Mouse (Mus musculus): ENCODE measurements around the gene Fam129b.

DNA sequence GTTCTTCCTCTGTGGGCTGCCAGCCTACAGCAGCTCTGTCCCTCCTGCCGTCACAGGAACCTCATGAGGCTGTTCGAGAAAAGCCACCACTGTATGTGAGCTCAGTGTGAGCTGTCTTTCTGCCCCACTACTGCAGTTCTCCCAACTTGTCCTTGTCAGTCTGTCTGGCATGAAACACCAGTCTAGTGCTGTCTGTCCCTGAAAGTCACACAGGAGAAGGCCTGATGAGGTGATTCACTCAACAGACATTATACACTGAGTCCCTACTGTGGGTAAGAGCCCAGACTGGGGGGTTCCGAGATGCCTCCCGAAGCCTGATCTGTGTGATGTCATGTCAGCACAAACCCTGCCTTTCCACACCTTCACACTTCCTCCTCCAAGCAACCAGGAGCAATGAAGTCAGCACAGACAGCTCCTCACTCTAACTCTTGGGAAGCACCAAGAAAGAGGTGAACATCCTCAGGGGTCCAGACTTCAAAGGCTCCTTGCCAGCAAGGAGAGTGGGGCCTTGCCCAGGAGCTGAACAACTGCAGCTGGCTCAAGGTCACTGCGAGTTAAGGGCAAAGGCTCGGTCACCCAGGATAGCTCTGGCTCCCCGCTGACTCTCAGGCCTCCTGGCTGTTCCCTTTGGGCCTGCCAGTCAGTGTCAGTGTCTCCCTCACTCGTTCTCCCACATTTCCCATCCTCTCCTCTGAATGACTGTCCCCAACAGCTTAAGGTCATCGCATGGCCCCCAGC is 37.6 kb upstream of the Fam129b start:
- TF ChIP-seq CTCF (IDR thresholded peaks at IDR 0.05; ENCODE audit: low read depth, low read length): no peak
- no peak for TF ChIP-seq POLR2A (IDR thresholded peaks at IDR 0.05; ENCODE audit: extremely low read depth, insufficient read depth, low read length)
